Mouse (Mus musculus): ENCODE measurements around the gene Grhl3. TPM values are rescaled to one million over a fixed set of nuclear protein-coding genes. Genes with fewer than 3 reads are reported as not detected.

Gene Grhl3
- polyA plus RNA-seq, 1 experiment from 2014 or later, result 1.0 TPM

GRCm38 (mm10) chr4:135545080-135545511 is 28.3 kb downstream of the Grhl3 start:
- H3K4me1 ChIP-seq, result peaks cover 15% of the 10 kb centered on the region
- H3K9me3 ChIP-seq (replicated peaks), result no peaks in the 10 kb centered on the region
- no peak for ATAC-seq
- WGBS (ENCODE audit: insufficient replicate concordance), result 5% methylated on average over 8 of the region's 8 CpGs
- H3K27me3 ChIP-seq (replicated peaks), result peaks cover 62% of the 10 kb centered on the region
- H3K4me2 ChIP-seq, result peak overlapping the region; percentile 51
- H3K9ac ChIP-seq, result 0 out of 2 replicates have a peak overlapping the region, but pooled peaks have one; percentile 20
- peak overlapping the region; percentile 34 for H3K4me3 ChIP-seq
- H3K27ac ChIP-seq, result no peak overlapping the region
- no peaks in the 10 kb centered on the region for H3K36me3 ChIP-seq

- Histone ChIP-seq H3K4me2 (no peak overlapping the region), H3K27me3 (replicated peaks) (peaks cover 55% of the 10 kb centered on the region), H3K4me1 (peaks cover 15% of the 10 kb centered on the region), H3K4me3 (no peak overlapping the region), H3K9ac (no peak overlapping the region), H3K27ac (no peak overlapping the region), H3K36me3 (no peaks in the 10 kb centered on the region), H3K9me3 (replicated peaks) (no peaks in the 10 kb centered on the region)
- WGBS (ENCODE audit: insufficient replicate concordance), result 85% methylated on average over 2 of the region's 2 CpGs
- no peak for ATAC-seq
These were observed 29.1 kb downstream of the Grhl3 start for GRCm38 (mm10) chr4:135544284-135544683.

- H3K9ac ChIP-seq, result no peak overlapping the region
- 64% methylated on average over 9 of the region's 9 CpGs for WGBS (ENCODE audit: insufficient replicate concordance)
These were observed 33.4 kb downstream of the Grhl3 start for GRCm38 (mm10) chr4:135540057-135540456.

GRCm38 (mm10) chr4:135539056-135539455 is 34.4 kb downstream of the Grhl3 start:
- no peak overlapping the region for H3K9ac ChIP-seq
- no peak overlapping the region for H3K4me2 ChIP-seq
- H3K27ac ChIP-seq, result no peak overlapping the region
- 67% methylated on average over 12 of the region's 12 CpGs for WGBS (ENCODE audit: insufficient replicate concordance)
- ATAC-seq, result no peak
- H3K9me3 ChIP-seq (replicated peaks), result no peaks in the 10 kb centered on the region
- H3K4me3 ChIP-seq, result no peak overlapping the region
- peaks cover 18% of the 10 kb centered on the region for H3K27me3 ChIP-seq (replicated peaks)
- H3K4me1 ChIP-seq, result no peaks in the 10 kb centered on the region
- H3K36me3 ChIP-seq, result no peaks in the 10 kb centered on the region

More at GRCm38 (mm10) chr4:135540057-135540456, 33.4 kb downstream of the Grhl3 start:
- Histone ChIP-seq H3K9me3 (replicated peaks) (no peaks in the 10 kb centered on the region), H3K4me3 (no peak overlapping the region), H3K36me3 (no peaks in the 10 kb centered on the region), H3K27ac (no peak overlapping the region), H3K4me2 (no peak overlapping the region), H3K27me3 (replicated peaks) (peaks cover 27% of the 10 kb centered on the region), H3K4me1 (peaks cover 4% of the 10 kb centered on the region)
- no peak for ATAC-seq

GRCm38 (mm10) chr4:135535021-135535420 is 38.4 kb downstream of the Grhl3 start:
- ATAC-seq, result no peak
- no peaks in the 10 kb centered on the region for H3K36me3 ChIP-seq
- no peak overlapping the region for H3K9ac ChIP-seq
- H3K27me3 ChIP-seq (replicated peaks), result peaks cover 28% of the 10 kb centered on the region
- H3K27ac ChIP-seq, result no peak overlapping the region
- H3K4me3 ChIP-seq, result no peak overlapping the region
- WGBS (ENCODE audit: insufficient replicate concordance), result 86% methylated on average over 3 of the region's 3 CpGs
- peaks cover 7% of the 10 kb centered on the region for H3K9me3 ChIP-seq (replicated peaks)
- no peak overlapping the region for H3K4me2 ChIP-seq
- H3K4me1 ChIP-seq, result no peaks in the 10 kb centered on the region

- no peak overlapping the region for H3K4me2 ChIP-seq
- no peaks in the 10 kb centered on the region for H3K36me3 ChIP-seq
- H3K27ac ChIP-seq, result no peak overlapping the region
- no peaks in the 10 kb centered on the region for H3K4me1 ChIP-seq
- no peak overlapping the region for H3K9ac ChIP-seq
- H3K27me3 ChIP-seq (replicated peaks), result peaks cover 28% of the 10 kb centered on the region
- H3K9me3 ChIP-seq (replicated peaks), result peaks cover 7% of the 10 kb centered on the region
- H3K4me3 ChIP-seq, result no peak overlapping the region
- WGBS (ENCODE audit: insufficient replicate concordance), result 47% methylated on average over 6 of the region's 6 CpGs
- no peak for ATAC-seq
These were observed 40.4 kb downstream of the Grhl3 start for GRCm38 (mm10) chr4:135533001-135533400.

DNA sequence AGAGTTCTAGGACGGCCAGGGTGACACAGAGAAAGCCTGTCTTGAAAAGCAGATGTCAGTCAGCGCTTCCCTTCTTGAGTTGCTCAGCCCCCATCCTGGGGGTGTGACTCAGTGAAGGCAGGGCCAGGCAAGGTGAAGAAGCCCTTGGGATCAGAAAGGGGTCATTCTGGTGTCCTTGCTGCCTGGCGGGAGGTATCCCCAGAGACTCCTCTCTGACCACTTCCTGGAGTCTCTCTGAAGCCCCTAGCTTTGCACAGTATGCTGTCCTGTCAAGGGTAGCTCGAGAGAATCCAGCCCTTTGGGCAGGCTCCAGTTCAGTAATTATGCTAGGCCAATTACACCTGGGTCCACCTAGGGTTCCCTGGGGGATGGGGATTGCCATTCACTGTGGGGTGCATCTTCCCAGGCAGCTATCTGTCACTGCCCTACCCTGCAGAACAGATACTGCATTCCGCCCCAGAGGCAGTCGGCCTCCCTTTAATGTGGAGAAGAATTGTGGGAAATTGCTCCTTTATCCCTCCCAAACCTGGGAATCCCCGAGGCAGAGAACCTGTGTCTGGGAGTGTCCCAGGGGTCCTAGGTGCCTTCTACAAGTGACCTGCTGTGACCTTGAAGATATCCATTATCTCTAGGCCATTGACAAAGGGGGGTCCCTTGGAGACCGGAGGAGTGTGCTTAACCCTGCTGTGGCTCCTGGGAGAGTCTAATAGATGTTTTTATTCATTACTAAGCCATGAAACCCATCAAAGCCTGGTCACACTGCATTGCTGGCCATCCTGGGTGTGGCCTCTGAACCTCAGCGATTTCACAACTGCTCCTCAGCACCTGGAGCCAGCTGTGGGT is 41.4 kb downstream of the Grhl3 start:
- Histone ChIP-seq H3K27ac (no peak overlapping the region), H3K4me3 (no peak overlapping the region), H3K4me2 (no peak overlapping the region), H3K9ac (no peak overlapping the region), H3K27me3 (replicated peaks) (peaks cover 27% of the 10 kb centered on the region), H3K4me1 (no peaks in the 10 kb centered on the region), H3K36me3 (no peaks in the 10 kb centered on the region), H3K9me3 (replicated peaks) (peaks cover 7% of the 10 kb centered on the region)
- 43% methylated on average over 9 of the region's 9 CpGs for WGBS (ENCODE audit: insufficient replicate concordance)
- ATAC-seq, result no peak

GRCm38 (mm10) chr4:135531236-135531635 is 42.2 kb downstream of the Grhl3 start:
- Histone ChIP-seq H3K36me3 (no peaks in the 10 kb centered on the region), H3K9ac (no peak overlapping the region), H3K9me3 (replicated peaks) (peaks cover 7% of the 10 kb centered on the region), H3K4me1 (no peaks in the 10 kb centered on the region), H3K4me3 (no peak overlapping the region), H3K4me2 (no peak overlapping the region), H3K27ac (no peak overlapping the region), H3K27me3 (replicated peaks) (peaks cover 25% of the 10 kb centered on the region)
- ATAC-seq, result no peak
- WGBS (ENCODE audit: insufficient replicate concordance), result 74% methylated on average over 9 of the region's 9 CpGs

- H3K27me3 ChIP-seq (replicated peaks), result peaks cover 34% of the 10 kb centered on the region
- no peak overlapping the region for H3K27ac ChIP-seq
- no peak overlapping the region for H3K4me2 ChIP-seq
- H3K36me3 ChIP-seq, result no peaks in the 10 kb centered on the region
- H3K4me3 ChIP-seq, result no peak overlapping the region
- H3K9me3 ChIP-seq (replicated peaks), result peaks cover 7% of the 10 kb centered on the region
- H3K9ac ChIP-seq, result no peak overlapping the region
- 37% methylated on average over 2 of the region's 2 CpGs for WGBS (ENCODE audit: insufficient replicate concordance)
- ATAC-seq, result no peak
- H3K4me1 ChIP-seq, result no peaks in the 10 kb centered on the region
These were observed 43.2 kb downstream of the Grhl3 start for GRCm38 (mm10) chr4:135530270-135530669.

- H3K27ac ChIP-seq, result no peak overlapping the region
- H3K4me2 ChIP-seq, result no peak overlapping the region
These were observed 47.3 kb downstream of the Grhl3 start for GRCm38 (mm10) chr4:135526039-135526710.

GRCm38 (mm10) chr4:135525057-135525456 is 48.4 kb downstream of the Grhl3 start:
- H3K9ac ChIP-seq, result no peak overlapping the region
- H3K36me3 ChIP-seq, result no peaks in the 10 kb centered on the region
- no peak overlapping the region for H3K4me3 ChIP-seq
- no peak overlapping the region for H3K27ac ChIP-seq
- no peak overlapping the region for H3K4me2 ChIP-seq
- H3K9me3 ChIP-seq (replicated peaks), result no peaks in the 10 kb centered on the region
- no peaks in the 10 kb centered on the region for H3K4me1 ChIP-seq
- 61% methylated on average over 12 of the region's 12 CpGs for WGBS (ENCODE audit: insufficient replicate concordance)
- no peak for ATAC-seq
- H3K27me3 ChIP-seq (replicated peaks), result peaks cover 36% of the 10 kb centered on the region

More at GRCm38 (mm10) chr4:135526039-135526710, 47.3 kb downstream of the Grhl3 start:
- Histone ChIP-seq H3K9me3 (replicated peaks) (peaks cover 7% of the 10 kb centered on the region), H3K9ac (no peak overlapping the region), H3K4me3 (no peak overlapping the region), H3K36me3 (no peaks in the 10 kb centered on the region), H3K4me1 (no peaks in the 10 kb centered on the region), H3K27me3 (replicated peaks) (peaks cover 34% of the 10 kb centered on the region)
- ATAC-seq, result no peak
- WGBS (ENCODE audit: insufficient replicate concordance), result 34% methylated on average over 14 of the region's 14 CpGs

- ATAC-seq, result no peak
- H3K4me1 ChIP-seq, result no peaks in the 10 kb centered on the region
These were observed 49.5 kb downstream of the Grhl3 start for GRCm38 (mm10) chr4:135523939-135524338.

More at GRCm38 (mm10) chr4:135523939-135524338, 49.5 kb downstream of the Grhl3 start:
- Histone ChIP-seq H3K4me3 (no peak overlapping the region), H3K4me2 (no peak overlapping the region), H3K9ac (no peak overlapping the region), H3K9me3 (replicated peaks) (no peaks in the 10 kb centered on the region), H3K27ac (no peak overlapping the region), H3K27me3 (replicated peaks) (peaks cover 36% of the 10 kb centered on the region), H3K36me3 (no peaks in the 10 kb centered on the region)
- 31% methylated on average over 6 of the region's 7 CpGs for WGBS (ENCODE audit: insufficient replicate concordance)
